22 mouse cellular contexts compared by ENCODE assay signal in genomic region chr19:45595481-45595880, GRCm38 (mm10). TPM values are rescaled to one million over a fixed set of nuclear protein-coding genes. Genes with fewer than 3 reads are reported as not detected.
DNase-seq lines count a peak whose midpoint lies in the region; ATAC-seq and TF ChIP-seq lines count a peak whose summit lies in the region.
"Had no signal": no experiment of that assay in that cellular context is flagged by ENCODE, and none has a peak within 500 bp of the region (broad histone marks: within the 10 kb centered on the region; RNA-seq: fewer than 3 reads in every experiment).

No protein-coding gene starts in this region.

- dilution Hi-C loops in CH12.LX (cut with MboI; ENCODE audit: extremely low pct_ligation_motif_present, extremely low pct_unique_long_range_greater_than_20kb, low sequenced_read_pairs), result no loop called here

- H3K9me3 ChIP-seq in hindbrain, embryonic 12.5 days (replicated peaks), result no peaks in the 10 kb centered on the region
- H3K9me3 ChIP-seq in hindbrain, embryonic 13.5 days, result no peaks in the 10 kb centered on the region
- H3K9me3 ChIP-seq in hindbrain, postnatal 0 days (ENCODE audit: low read length), result no peaks in the 10 kb centered on the region
- no peaks in the 10 kb centered on the region for H3K9me3 ChIP-seq in hindbrain, embryonic 16.5 days (ENCODE audit: control insufficient read depth, low read length)
- H3K9me3 ChIP-seq in CH12.LX (replicated peaks; ENCODE audit: low read length) (no peaks in the 10 kb centered on the region), MEL (replicated peaks; ENCODE audit: insufficient read depth, low read length) (no peaks in the 10 kb centered on the region)
- no peaks in the 10 kb centered on the region for H3K9me3 ChIP-seq in kidney, embryonic 14.5 days (ENCODE audit: control insufficient read depth, low read length)
- H3K9me3 ChIP-seq: G1E had no signal

- H3K36me3 ChIP-seq in hindbrain, embryonic 12.5 days, result no peaks in the 10 kb centered on the region
- peaks cover 10% of the 10 kb centered on the region for H3K36me3 ChIP-seq in hindbrain, embryonic 13.5 days
- H3K36me3 ChIP-seq in hindbrain, postnatal 0 days (ENCODE audit: insufficient read depth, low read length), result peaks cover 11% of the 10 kb centered on the region; the same call in 1 of the 2 replicates
- no peaks in the 10 kb centered on the region for H3K36me3 ChIP-seq in hindbrain, embryonic 16.5 days (ENCODE audit: control insufficient read depth, insufficient read depth, low read length)
- H3K36me3 ChIP-seq in CH12.LX (replicated peaks in 1 of 2; ENCODE audit: control insufficient read depth in 1 of 2, insufficient read depth in 1 of 2, low read length in 1 of 2) (peaks cover 0 to 4% of the 10 kb centered on the region in 2 experiments), MEL (ENCODE audit: control insufficient read depth in 1 of 2, insufficient read depth in 2 of 2, low read length in 2 of 2) (peaks cover 0 to 13% of the 10 kb centered on the region in 2 experiments; a peak in 2 of 4 replicates)
- H3K36me3 ChIP-seq in kidney, embryonic 14.5 days (ENCODE audit: control insufficient read depth, insufficient read depth, low read length), result no peaks in the 10 kb centered on the region

- TF ChIP-seq EP300 in CH12.LX (IDR thresholded peaks at IDR 0.05; ENCODE audit: low read length) (no peak), MEL (IDR thresholded peaks at IDR 0.05; ENCODE audit: low read depth in 1 of 2, low read length in 2 of 2) (no peak)

- no peak overlapping the region for H3K9ac ChIP-seq in hindbrain, embryonic 12.5 days
- H3K9ac ChIP-seq in hindbrain, embryonic 13.5 days, result no peak overlapping the region
- H3K9ac ChIP-seq in hindbrain, postnatal 0 days (replicated peaks; ENCODE audit: low read length), result no peak overlapping the region
- no peak overlapping the region for H3K9ac ChIP-seq in hindbrain, embryonic 16.5 days (ENCODE audit: low read depth, low read length)
- no peak overlapping the region for H3K9ac ChIP-seq in CH12.LX (ENCODE audit: insufficient read depth, low read depth)
- no peak overlapping the region for H3K9ac ChIP-seq in MEL (ENCODE audit: control insufficient read depth, low read depth, low read length, poor library complexity, severe bottlenecking)
- no peak overlapping the region for H3K9ac ChIP-seq in kidney, embryonic 14.5 days (ENCODE audit: low read depth, low read length)

- H3K79me2 ChIP-seq in CH12.LX (replicated peaks; ENCODE audit: control insufficient read depth, extremely low read depth, insufficient read depth, poor library complexity, severe bottlenecking) (no peaks in the 10 kb centered on the region), MEL (ENCODE audit: control insufficient read depth, insufficient read depth, low read length, poor library complexity) (no peaks in the 10 kb centered on the region)

- ATAC-seq in hindbrain, embryonic 12.5 days (ENCODE audit: low FRiP score), result 0 out of 2 replicates have a peak, but pooled peaks have one; percentile 4
- ATAC-seq in hindbrain, embryonic 13.5 days (ENCODE audit: low FRiP score), result no peak
- no peak for ATAC-seq in hindbrain, postnatal 0 days
- ATAC-seq in hindbrain, embryonic 16.5 days, result no peak
- ATAC-seq in kidney, embryonic 14.5 days (ENCODE audit: low FRiP score, low TSS enrichment), result no peak
- ATAC-seq: activated CD4-positive, CD25-positive, alpha-beta regulatory T cell, adult 4 months; CD4-positive, CD25-positive, alpha-beta regulatory T cell, adult 4 months; Patski had no signal

- peaks cover 77% of the 10 kb centered on the region for H3K27me3 ChIP-seq in hindbrain, embryonic 12.5 days
- peaks cover 85% of the 10 kb centered on the region for H3K27me3 ChIP-seq in hindbrain, embryonic 13.5 days
- no peaks in the 10 kb centered on the region for H3K27me3 ChIP-seq in hindbrain, postnatal 0 days (ENCODE audit: insufficient read depth, low read length)
- H3K27me3 ChIP-seq in hindbrain, embryonic 16.5 days (replicated peaks; ENCODE audit: control insufficient read depth, insufficient read depth, low read length), result peaks cover 3% of the 10 kb centered on the region; the same call in 1 of the 2 replicates
- H3K27me3 ChIP-seq in CH12.LX (replicated peaks) (no peaks in the 10 kb centered on the region), MEL (ENCODE audit: control insufficient read depth in 1 of 2, insufficient read depth in 2 of 2, low read length in 2 of 2) (no peaks in the 10 kb centered on the region)
- no peaks in the 10 kb centered on the region for H3K27me3 ChIP-seq in kidney, embryonic 14.5 days (ENCODE audit: control insufficient read depth, insufficient read depth, low read length)
- H3K27me3 ChIP-seq: Patski had no signal

- no peak overlapping the region for H3K27ac ChIP-seq in hindbrain, embryonic 12.5 days
- no peak overlapping the region for H3K27ac ChIP-seq in hindbrain, embryonic 13.5 days
- no peak overlapping the region for H3K27ac ChIP-seq in hindbrain, postnatal 0 days
- H3K27ac ChIP-seq in hindbrain, embryonic 16.5 days (ENCODE audit: low read depth, low read length), result no peak overlapping the region
- H3K27ac ChIP-seq in CH12.LX (ENCODE audit: insufficient read depth, low read depth) (no peak overlapping the region), MEL (ENCODE audit: control insufficient read depth, low read depth, low read length) (no peak overlapping the region)
- no peak overlapping the region for H3K27ac ChIP-seq in kidney, embryonic 14.5 days (ENCODE audit: low read depth, low read length)

- peak; percentile 6 for DNase-seq in hindbrain, postnatal 0 days (ENCODE audit: low spot score)
- no peak for DNase-seq in CH12.LX (ENCODE audit: extremely low read depth)
- DNase-seq in MEL (ENCODE audit: low read depth, low spot score), result no peak
- no peak for DNase-seq in thymus, postnatal 4 days
- DNase-seq: adrenal gland, adult 2 months; adrenal gland, adult 8-10 months; adrenal gland, postnatal 10 days; adrenal gland, postnatal 14 days; adrenal gland, postnatal 25 days; adrenal gland, postnatal 36 days; B cell, adult 2 months; cerebellum, adult 11 months; cerebellum, adult 11-12 months; cerebellum, adult 2 months had no signal

- peaks cover 12% of the 10 kb centered on the region for H3K4me1 ChIP-seq in hindbrain, embryonic 12.5 days
- peaks cover 16% of the 10 kb centered on the region for H3K4me1 ChIP-seq in hindbrain, embryonic 13.5 days (replicated peaks)
- peaks cover 4% of the 10 kb centered on the region; the same call in 1 of the 2 replicates for H3K4me1 ChIP-seq in hindbrain, postnatal 0 days (ENCODE audit: insufficient read depth, low read length)
- peaks cover 13% of the 10 kb centered on the region for H3K4me1 ChIP-seq in hindbrain, embryonic 16.5 days (ENCODE audit: control insufficient read depth, insufficient read depth, low read depth, low read length)
- H3K4me1 ChIP-seq in CH12.LX (ENCODE audit: control insufficient read depth in 1 of 2, insufficient read depth in 2 of 2), result peaks cover 0 to 8% of the 10 kb centered on the region in 2 experiments; a peak in 2 of 4 replicates
- peaks cover 7 to 12% of the 10 kb centered on the region in 2 experiments for H3K4me1 ChIP-seq in MEL (ENCODE audit: control insufficient read depth in 1 of 2, insufficient read depth in 2 of 2, low read length in 2 of 2)
- 0 out of 2 replicates have a peak, but pooled peaks cover 2% of the 10 kb centered on the region for H3K4me1 ChIP-seq in kidney, embryonic 14.5 days (ENCODE audit: control insufficient read depth, insufficient read depth, low read length)

- TF ChIP-seq RAD21 in CH12.LX (IDR thresholded peaks at IDR 0.05; ENCODE audit: low read depth, low read length) (no peak), MEL (IDR thresholded peaks at IDR 0.05; ENCODE audit: low read depth, low read length) (no peak)

- no peak for TF ChIP-seq CTCF in hindbrain, postnatal 0 days (IDR thresholded peaks at IDR 0.05; ENCODE audit: low read depth)
- TF ChIP-seq CTCF in CH12.LX (conservative IDR thresholded peaks at IDR 0.05 in 1 of 2, IDR thresholded peaks at IDR 0.05 in 1 of 2; ENCODE audit: low read depth in 2 of 2, low read length in 2 of 2) (no peak), MEL (IDR thresholded peaks at IDR 0.05 in 2 of 3, conservative IDR thresholded peaks at IDR 0.05 in 1 of 3; ENCODE audit: control insufficient read depth in 1 of 3, insufficient read depth in 1 of 3, low read depth in 2 of 3, low read length in 3 of 3, poor library complexity in 1 of 3, severe bottlenecking in 1 of 3) (no peak)

- in situ Hi-C loops in CH12.LX (cut with MboI; ENCODE audit: low pct_ligation_motif_present, low pct_unique_long_range_greater_than_20kb, low sequenced_read_pairs), result no loop called here

- WGBS in hindbrain, embryonic 12.5 days, result 95% methylated on average over 6 of the region's 6 CpGs
- WGBS in hindbrain, embryonic 13.5 days, result 91% methylated on average over 6 of the region's 6 CpGs
- WGBS in hindbrain, postnatal 0 days, result 86% methylated on average over 6 of the region's 6 CpGs
- WGBS in hindbrain, embryonic 16.5 days, result 89% methylated on average over 6 of the region's 6 CpGs
- 92% methylated on average over 6 of the region's 6 CpGs for WGBS in kidney, embryonic 14.5 days

- H3K4me2 ChIP-seq in hindbrain, embryonic 12.5 days (replicated peaks), result no peak overlapping the region
- H3K4me2 ChIP-seq in hindbrain, embryonic 13.5 days, result no peak overlapping the region
- H3K4me2 ChIP-seq in hindbrain, postnatal 0 days (ENCODE audit: low read depth, low read length), result no peak overlapping the region
- no peak overlapping the region for H3K4me2 ChIP-seq in hindbrain, embryonic 16.5 days (ENCODE audit: low read length)
- H3K4me2 ChIP-seq in CH12.LX (ENCODE audit: insufficient read depth, low read depth, poor library complexity, severe bottlenecking), result no peak overlapping the region
- no peak overlapping the region for H3K4me2 ChIP-seq in kidney, embryonic 14.5 days (replicated peaks; ENCODE audit: low read depth, low read length)

- no peak overlapping the region for H3K4me3 ChIP-seq in hindbrain, embryonic 12.5 days
- no peak overlapping the region for H3K4me3 ChIP-seq in hindbrain, embryonic 13.5 days
- no peak overlapping the region for H3K4me3 ChIP-seq in hindbrain, postnatal 0 days (ENCODE audit: low read length)
- H3K4me3 ChIP-seq in hindbrain, embryonic 16.5 days (ENCODE audit: low read length), result no peak overlapping the region
- no peak overlapping the region for H3K4me3 ChIP-seq in CH12.LX (replicated peaks in 1 of 3; ENCODE audit: low read depth in 2 of 3, low read length in 2 of 3, poor library complexity in 1 of 3)
- no peak overlapping the region for H3K4me3 ChIP-seq in MEL (ENCODE audit: control insufficient read depth in 1 of 2, insufficient read depth in 1 of 2, low read depth in 2 of 2, low read length in 2 of 2)
- no peak overlapping the region for H3K4me3 ChIP-seq in kidney, embryonic 14.5 days (ENCODE audit: low read length)

- no peak for TF ChIP-seq POLR2A in CH12.LX (IDR thresholded peaks at IDR 0.05; ENCODE audit: low read depth, low read length)
- TF ChIP-seq POLR2A in MEL (IDR thresholded peaks at IDR 0.05; ENCODE audit: control insufficient read depth in 1 of 2, insufficient read depth in 1 of 2, low read depth in 1 of 2, low read length in 2 of 2, poor library complexity in 1 of 2), result no peak

RNA-seq across cellular contexts. Expression of gene Gm17018, which starts 35.1 kb away (rescaled TPM):
- polyA plus RNA-seq in hindbrain, embryonic 12.5 days (2016; fragmentation: Nextera tagmentation; extraction: Ambion mirVana), result 56.1 and 63.0 TPM in 2 replicates
- 61.8 and 73.4 TPM in 2 replicates for polyA plus RNA-seq in hindbrain, embryonic 13.5 days (2015; fragmentation: Nextera tagmentation; extraction: Ambion mirVana)
- 20.9 and 23.0 TPM in 2 replicates for total RNA-seq in hindbrain, postnatal 0 days (2014; rRNA removed)
- 86.4 and 90.7 TPM in 2 replicates for polyA plus RNA-seq in hindbrain, postnatal 0 days (2015; fragmentation: Nextera tagmentation; extraction: Ambion mirVana)
- polyA plus RNA-seq in hindbrain, embryonic 16.5 days (2015; fragmentation: Nextera tagmentation; extraction: Ambion mirVana), result 77.0 and 85.7 TPM in 2 replicates
- total RNA-seq in CH12.LX (2012; rRNA removed), result 30.3 and 34.4 TPM in 2 replicates
- 18.5 and 19.9 TPM in 2 replicates for total RNA-seq in CH12.LX (2014; rRNA removed)
- polyA plus RNA-seq in CH12.LX (2012; ENCODE audit: insufficient read length, low read depth), result 40.4 and 54.8 TPM in 2 replicates
- total RNA-seq in MEL (2012; rRNA removed), result 31.7 and 34.9 TPM in 2 replicates
- 10 to 100 TPM in 1 of 2 experiments, not detected in 1; 62.6 TPM for polyA plus RNA-seq in MEL (2012; ENCODE audit: insufficient read depth in 1 of 2, insufficient read length in 2 of 2, low read depth in 1 of 2, low replicate concordance in 2 of 2, missing spikeins in 1 of 2)
- 51.4 and 61.6 TPM in 2 replicates for polyA plus RNA-seq in kidney, embryonic 14.5 days (2014; fragmentation: Nextera tagmentation; extraction: Ambion mirVana)

RNA-seq across cellular contexts. Expression of gene Poll, which starts 35.1 kb away (rescaled TPM):
- 14.9 and 16.5 TPM in 2 replicates for polyA plus RNA-seq in hindbrain, embryonic 12.5 days (2016; fragmentation: Nextera tagmentation; extraction: Ambion mirVana)
- polyA plus RNA-seq in hindbrain, embryonic 13.5 days (2015; fragmentation: Nextera tagmentation; extraction: Ambion mirVana), result 13.5 and 14.6 TPM in 2 replicates
- 17.0 and 17.3 TPM in 2 replicates for total RNA-seq in hindbrain, postnatal 0 days (2014; rRNA removed)
- 11.0 and 11.1 TPM in 2 replicates for polyA plus RNA-seq in hindbrain, postnatal 0 days (2015; fragmentation: Nextera tagmentation; extraction: Ambion mirVana)
- 11.1 and 14.6 TPM in 2 replicates for polyA plus RNA-seq in hindbrain, embryonic 16.5 days (2015; fragmentation: Nextera tagmentation; extraction: Ambion mirVana)
- 21.0 and 24.6 TPM in 2 replicates for total RNA-seq in CH12.LX (2012; rRNA removed)
- 18.9 and 19.1 TPM in 2 replicates for total RNA-seq in CH12.LX (2014; rRNA removed)
- 14.0 and 16.5 TPM in 2 replicates for polyA plus RNA-seq in CH12.LX (2012; ENCODE audit: insufficient read length, low read depth)
- 14.9 and 16.4 TPM in 2 replicates for total RNA-seq in MEL (2012; rRNA removed)
- 10 to 100 TPM in 1 of 2 experiments, not detected in 1; 19.0 TPM for polyA plus RNA-seq in MEL (2012; ENCODE audit: insufficient read depth in 1 of 2, insufficient read length in 2 of 2, low read depth in 1 of 2, low replicate concordance in 2 of 2, missing spikeins in 1 of 2)
- 13.9 and 20.6 TPM in 2 replicates for polyA plus RNA-seq in kidney, embryonic 14.5 days (2014; fragmentation: Nextera tagmentation; extraction: Ambion mirVana)
